Mouse (Mus musculus) forebrain, postnatal 0 days (tissue): Measurements from ENCODE around the gene Igfn1. TPM values are rescaled to one million over a fixed set of nuclear protein-coding genes. Genes with fewer than 3 reads are reported as not detected.

Experiments
- ATAC-seq: fragments of 200-750 bp; cut with Nextera tagmentation; 2 replicates; pipeline ENCODE4 v1.8.0; 2017; ENCODE audit warnings: mild to moderate bottlenecking, moderate library complexity
- DNase-seq: peaks from one replicate; pipeline ENCODE4 v3.0.0-alpha.2; 2015
- H3K27ac ChIP-seq: fragments of 300-500 bp; sonication (generic); 2 replicates; pipeline ENCODE4 v1.5.1; 2014; ENCODE audit warnings: low read depth, mild to moderate bottlenecking, antibody characterized with exemption, low read length, moderate library complexity, mixed read lengths
- H3K27me3 ChIP-seq: fragments of 300-500 bp; sonication (generic); 2 replicates; pipeline ENCODE4 v1.6.1; 2014; ENCODE audit warnings: mild to moderate bottlenecking, low read length, mixed read lengths; ENCODE audit not compliant: insufficient read depth
- H3K36me3 ChIP-seq: fragments of 300-500 bp; sonication (generic); 2 replicates; pipeline ENCODE4 v1.6.1; 2014; ENCODE audit warnings: mild to moderate bottlenecking, moderate library complexity; ENCODE audit not compliant: insufficient read depth
- H3K4me1 ChIP-seq: fragments of 300-500 bp; sonication (generic); 2 replicates; pipeline ENCODE4 v1.6.1; 2014; ENCODE audit warnings: antibody characterized with exemption; ENCODE audit not compliant: insufficient read depth
- H3K4me2 ChIP-seq: fragments of 300-500 bp; sonication (generic); 2 replicates; pipeline ENCODE4 v1.6.1; 2014; ENCODE audit warnings: low read depth, mild to moderate bottlenecking, moderate library complexity
- H3K4me3 ChIP-seq: fragments of 300-500 bp; sonication (generic); 2 replicates; pipeline ENCODE4 v1.5.1; 2014; ENCODE audit warnings: low read depth, low read length, mixed read lengths
- H3K9ac ChIP-seq: fragments of 300-500 bp; sonication (generic); 2 replicates; pipeline ENCODE4 v1.6.1; 2014; ENCODE audit warnings: mild to moderate bottlenecking
- H3K9me3 ChIP-seq: fragments of 300-500 bp; sonication (generic); 2 replicates; pipeline ENCODE4 v1.6.1; 2016; ENCODE audit warnings: low read length
- CTCF ChIP-seq: sonication (generic); IDR thresholded peaks from 2 replicates; pipeline ENCODE4 v1.5.1; 2016; ENCODE audit warnings: antibody characterized with exemption, control low read depth, low read depth
- WGBS: fragments of 180-500 bp; shearing (Covaris S2); extraction: QIAGEN DNeasy Blood & Tissue Kit; methylation state at CpG from one replicate; pipeline ENCODE4 v1.1.7; 2014; 5-methylcytosine and 5-hydroxymethylcytosine counted together
- polyA plus RNA-seq: library from polyadenylated mRNA; unstranded; fragments of >200 nt; fragmentation: Nextera tagmentation; extraction: Ambion mirVana; gene quantifications from 2 replicates; pipeline ENCODE4 v1.2.1, GENCODE M21; 2015
- total RNA-seq: library from RNA; depleted of rRNA; stranded (reverse); fragments of >200 nt; gene quantifications from 2 replicates; pipeline ENCODE4 v1.2.3, GENCODE M21; 2014

The Igfn1 gene
- total and polyA plus RNA-seq, 2 experiments from 2014 or later: not detected

DNA sequence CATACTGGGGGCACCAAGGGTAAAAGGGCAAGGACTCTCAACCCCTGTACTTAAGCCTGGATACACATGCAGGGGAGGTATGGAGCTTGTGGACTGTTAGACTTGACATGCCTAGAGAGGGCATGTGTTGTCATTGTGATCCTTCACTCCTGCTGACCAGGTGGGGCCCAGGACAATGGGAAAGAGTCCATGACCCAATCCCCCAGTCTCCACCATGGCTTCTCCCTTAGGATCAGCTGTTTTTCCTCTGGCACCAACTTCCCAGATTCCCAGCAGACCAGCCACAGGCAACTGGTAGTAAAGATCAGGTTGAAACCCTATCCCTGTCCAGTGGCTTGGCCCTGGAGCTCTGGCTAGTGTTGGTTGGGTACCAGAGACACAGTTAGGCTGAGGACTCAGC is 16.3 kb downstream of the Igfn1 start:
- no peaks in the 10 kb centered on the region for H3K27me3 ChIP-seq
- no peak for ATAC-seq
- H3K4me3 ChIP-seq: no peak overlapping the region
- no peak for DNase-seq
- no peak overlapping the region for H3K4me2 ChIP-seq
- H3K4me1 ChIP-seq: no peaks in the 10 kb centered on the region
- no peak overlapping the region for H3K9ac ChIP-seq
- no peak overlapping the region for H3K27ac ChIP-seq
- no peaks in the 10 kb centered on the region for H3K9me3 ChIP-seq
- no peak for TF ChIP-seq CTCF
- H3K36me3 ChIP-seq: no peaks in the 10 kb centered on the region

DNA sequence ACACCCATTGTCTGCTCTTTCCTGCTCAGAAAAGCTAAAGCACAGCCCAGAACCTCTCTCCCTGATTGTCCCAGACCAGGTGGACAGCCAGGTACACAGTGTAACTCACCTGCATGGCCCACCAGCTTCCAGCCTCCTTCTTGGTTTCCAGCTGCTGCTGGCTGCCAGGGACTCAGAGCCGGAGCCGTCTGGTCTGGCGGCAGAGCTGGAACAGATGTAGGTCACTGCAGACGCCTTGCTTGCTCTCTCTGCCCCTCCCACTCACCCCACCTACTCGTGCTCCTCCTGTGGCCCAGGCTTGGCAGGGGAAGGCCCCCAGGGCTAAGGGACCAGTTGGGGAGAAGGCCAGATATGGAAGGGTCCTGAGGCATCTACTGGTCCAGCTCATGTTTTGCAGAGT is 22.0 kb downstream of the Igfn1 start:
- WGBS: 68% methylated on average over 5 of the region's 5 CpGs
- Histone ChIP-seq H3K4me3 (no peak overlapping the region), H3K4me1 (no peaks in the 10 kb centered on the region), H3K4me2 (no peak overlapping the region), H3K27me3 (no peaks in the 10 kb centered on the region), H3K9ac (no peak overlapping the region), H3K27ac (no peak overlapping the region), H3K9me3 (no peaks in the 10 kb centered on the region), H3K36me3 (no peaks in the 10 kb centered on the region)
- ATAC-seq (no peak), DNase-seq (no peak)
- no peak for TF ChIP-seq CTCF

DNA sequence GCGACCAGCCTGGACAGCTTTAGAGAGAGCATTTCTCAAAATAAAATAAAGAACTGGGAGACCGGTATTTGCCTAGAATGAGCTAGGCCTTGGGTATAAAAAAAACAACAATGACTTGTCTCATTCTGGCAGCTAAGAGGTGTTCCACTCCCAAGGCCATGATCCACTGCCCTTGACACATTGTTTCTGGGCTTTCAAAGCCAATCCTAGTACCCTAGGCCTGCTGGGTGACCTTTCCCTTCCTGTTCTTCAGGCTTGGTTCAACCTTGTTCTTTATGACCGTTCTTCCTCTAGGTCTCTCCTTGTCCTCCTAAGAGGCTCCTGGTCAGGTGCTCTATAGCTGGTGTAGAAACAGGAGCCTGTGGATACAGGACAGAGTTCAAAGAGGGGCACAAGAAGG is 33.6 kb downstream of the Igfn1 start:
- no peaks in the 10 kb centered on the region for H3K4me1 ChIP-seq
- H3K27ac ChIP-seq: no peak overlapping the region
- H3K36me3 ChIP-seq: no peaks in the 10 kb centered on the region
- WGBS: 91% methylated on average over 3 of the region's 3 CpGs
- DNase-seq (no peak), ATAC-seq (no peak)
- H3K4me3 ChIP-seq: no peak overlapping the region
- H3K27me3 ChIP-seq: no peaks in the 10 kb centered on the region
- H3K9me3 ChIP-seq: no peaks in the 10 kb centered on the region
- TF ChIP-seq CTCF: no peak
- H3K9ac ChIP-seq: no peak overlapping the region
- H3K4me2 ChIP-seq: no peak overlapping the region

DNA sequence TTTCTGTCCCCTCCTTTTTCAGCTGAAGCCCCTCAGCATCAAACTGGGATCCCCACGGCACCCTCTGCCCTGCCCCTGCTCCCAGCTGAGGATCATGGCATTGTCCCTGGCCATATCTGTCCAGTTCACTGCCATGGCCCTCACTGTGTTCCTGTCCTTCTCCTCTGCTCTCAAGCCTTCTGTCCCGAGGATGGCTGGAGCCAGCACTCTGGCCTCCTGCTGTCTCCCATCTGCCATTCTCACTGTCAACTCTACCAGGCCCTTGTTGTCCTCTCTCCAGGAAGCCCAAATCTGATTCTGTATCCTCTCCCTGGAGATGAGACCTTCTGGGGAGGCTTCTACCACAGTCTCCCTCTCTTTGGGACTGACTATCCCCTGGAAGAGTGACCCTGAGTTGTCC is 35.7 kb downstream of the Igfn1 start:
- H3K9me3 ChIP-seq: no peaks in the 10 kb centered on the region
- no peak overlapping the region for H3K4me2 ChIP-seq
- DNase-seq (no peak), ATAC-seq (no peak)
- no peak overlapping the region for H3K9ac ChIP-seq
- no peaks in the 10 kb centered on the region for H3K27me3 ChIP-seq
- no peaks in the 10 kb centered on the region for H3K4me1 ChIP-seq
- no peaks in the 10 kb centered on the region for H3K36me3 ChIP-seq
- H3K4me3 ChIP-seq: no peak overlapping the region
- H3K27ac ChIP-seq: no peak overlapping the region
- TF ChIP-seq CTCF: no peak
- 61% methylated on average over 2 of the region's 2 CpGs for WGBS

DNA sequence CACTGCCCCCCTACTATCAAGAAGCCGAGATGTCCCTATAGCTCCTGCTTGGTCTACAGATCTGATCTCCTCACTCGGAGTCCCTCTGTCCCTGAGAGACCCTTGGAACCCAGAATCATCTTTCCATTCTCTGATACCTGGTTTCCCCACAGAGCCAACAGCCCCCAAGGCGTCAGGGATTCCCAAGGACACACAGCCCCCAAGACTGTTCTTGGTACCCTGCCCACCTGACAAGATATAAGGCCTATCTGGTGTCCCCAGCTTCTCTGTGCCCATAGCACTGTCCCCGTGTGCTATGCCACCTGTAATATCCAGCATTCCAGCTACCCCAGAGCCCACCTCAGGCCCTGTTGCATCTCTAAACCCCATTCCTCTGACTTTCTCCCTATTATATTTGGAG is 38.4 kb downstream of the Igfn1 start:
- no peak overlapping the region for H3K9ac ChIP-seq
- no peak overlapping the region for H3K4me3 ChIP-seq
- no peak for TF ChIP-seq CTCF
- no peak for DNase-seq
- H3K4me1 ChIP-seq: no peaks in the 10 kb centered on the region
- no peak overlapping the region for H3K27ac ChIP-seq
- H3K36me3 ChIP-seq: no peaks in the 10 kb centered on the region
- no peak overlapping the region for H3K4me2 ChIP-seq
- H3K27me3 ChIP-seq: no peaks in the 10 kb centered on the region
- ATAC-seq: no peak
- no peaks in the 10 kb centered on the region for H3K9me3 ChIP-seq
- 89% methylated on average over 4 of the region's 4 CpGs for WGBS

DNA sequence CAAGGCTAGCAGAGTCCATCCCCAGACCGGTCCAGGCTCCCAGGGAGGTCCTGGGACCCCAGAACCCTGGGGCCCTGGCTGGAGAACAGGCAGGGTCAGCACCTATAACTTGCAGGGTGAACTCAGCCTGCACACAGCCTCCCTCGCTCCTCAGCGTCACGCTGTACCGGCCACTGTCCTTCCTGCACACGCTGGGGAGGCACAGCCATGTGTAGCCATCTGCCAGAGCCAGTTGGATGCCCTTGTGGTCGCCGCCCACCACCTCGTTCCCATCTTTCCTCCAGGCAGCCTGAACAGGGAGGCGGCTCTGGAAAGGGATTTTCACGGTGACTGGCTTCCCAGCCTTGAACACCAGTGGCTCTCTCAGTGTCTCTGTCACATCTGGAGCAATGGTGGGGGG is 41.6 kb downstream of the Igfn1 start:
- no peak for ATAC-seq
- DNase-seq: no peak
- no peaks in the 10 kb centered on the region for H3K27me3 ChIP-seq

DNA sequence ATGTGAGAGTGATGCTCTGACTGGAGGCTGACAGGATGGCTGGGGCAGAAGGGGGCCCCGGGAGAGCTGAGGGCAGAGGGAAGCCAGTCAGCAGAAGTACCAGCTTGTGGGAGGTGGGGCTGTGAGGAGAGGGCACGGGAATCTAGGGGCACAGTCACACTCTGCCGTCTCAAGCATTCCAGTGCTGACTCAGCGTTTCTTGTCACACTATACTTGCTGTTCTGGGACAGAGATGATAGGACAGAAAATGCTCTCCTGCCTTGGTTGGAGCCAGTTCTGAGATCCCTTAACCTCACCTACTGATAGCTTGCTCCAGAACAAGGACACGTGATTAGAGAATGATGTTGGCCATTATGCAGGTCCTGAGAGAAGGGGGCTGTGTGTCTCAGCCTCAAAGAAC is 43.0 kb downstream of the Igfn1 start:
- Histone ChIP-seq H3K4me1 (no peaks in the 10 kb centered on the region), H3K9ac (no peak overlapping the region), H3K27me3 (no peaks in the 10 kb centered on the region), H3K36me3 (no peaks in the 10 kb centered on the region), H3K4me3 (no peak overlapping the region), H3K9me3 (no peaks in the 10 kb centered on the region), H3K27ac (no peak overlapping the region), H3K4me2 (no peak overlapping the region)
- no peak for TF ChIP-seq CTCF
- 69% methylated on average over 5 of the region's 5 CpGs for WGBS
- DNase-seq (no peak), ATAC-seq (no peak)

More for the DNA sequence above, 41.6 kb downstream of the Igfn1 start:
- Histone ChIP-seq H3K4me3 (no peak overlapping the region), H3K36me3 (no peaks in the 10 kb centered on the region), H3K9me3 (no peaks in the 10 kb centered on the region), H3K4me2 (no peak overlapping the region), H3K9ac (no peak overlapping the region), H3K4me1 (no peaks in the 10 kb centered on the region), H3K27ac (no peak overlapping the region)
- TF ChIP-seq CTCF: no peak
- WGBS: 72% methylated on average over 11 of the region's 11 CpGs

DNA sequence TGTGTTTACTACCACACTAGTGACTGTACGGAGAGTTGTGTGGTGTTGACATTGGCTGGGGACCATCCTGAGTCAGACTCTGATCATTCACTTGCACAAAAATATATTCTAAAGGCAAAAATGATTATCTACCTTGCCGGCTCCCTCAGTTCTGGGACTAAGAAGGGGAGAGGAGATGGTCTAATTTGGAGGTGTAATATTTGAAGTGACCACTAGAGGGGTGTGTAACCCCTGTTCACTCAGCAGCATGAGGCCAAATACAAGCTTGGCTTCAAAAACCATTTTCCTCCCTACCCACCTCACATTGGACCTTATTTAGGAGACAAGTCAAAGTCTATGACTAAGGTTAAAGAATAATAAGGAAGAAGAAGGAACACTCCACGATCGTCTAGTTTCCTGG is 47.7 kb downstream of the Igfn1 start:
- Histone ChIP-seq H3K27me3 (no peaks in the 10 kb centered on the region), H3K4me2 (no peak overlapping the region), H3K27ac (no peak overlapping the region), H3K36me3 (no peaks in the 10 kb centered on the region), H3K4me1 (no peaks in the 10 kb centered on the region), H3K4me3 (no peak overlapping the region), H3K9me3 (no peaks in the 10 kb centered on the region), H3K9ac (no peak overlapping the region)
- 45% methylated on average over 4 of the region's 4 CpGs for WGBS
- peak; percentile 75 for DNase-seq
- ATAC-seq: peak; percentile 62
- TF ChIP-seq CTCF: peak; percentile 83
